Mouse (Mus musculus) kidney, adult 2 months (tissue): ENCODE data around the gene Olfr248.

Experiments
- CTCF ChIP-seq: fragments of 200-500 bp; conservative IDR thresholded peaks from 2 replicates; pipeline ENCODE4 v1.5.1; 2011; ENCODE audit warnings: low read depth, mild to moderate bottlenecking, control low read depth, low read length, moderate library complexity, mixed read lengths; ENCODE audit not compliant: insufficient read depth, insufficient read length
- POLR2A ChIP-seq: fragments of 200-500 bp; IDR thresholded peaks from one replicate; pipeline ENCODE4 v1.6.1; 2011; ENCODE audit warnings: low read depth, low read length, control low read depth

- TF ChIP-seq CTCF (no peak), POLR2A (no peak)
These were observed 37.6 kb downstream of the Olfr248 start for GRCm38 (mm10) chr1:174428407-174428806.
